Mouse (Mus musculus) heart, embryonic 16.5 days (tissue): ENCODE measurements around the gene Rasgrp2. TPM values are rescaled to one million over a fixed set of nuclear protein-coding genes. Genes with fewer than 3 reads are reported as not detected.

ENCODE experiments used
- ATAC-seq: fragments of 200-750 bp; cut with Nextera tagmentation; replicated peaks from 2 replicates; pipeline ENCODE4 v1.8.0; 2017; ENCODE audit warnings: moderate number of reproducible peaks; ENCODE audit not compliant: insufficient read depth, low FRiP score; ENCODE audit errors: extremely low read depth
- H3K27ac ChIP-seq: fragments of 300-500 bp; sonication (generic); 2 replicates; pipeline ENCODE4 v1.5.1; 2014; ENCODE audit warnings: mild to moderate bottlenecking, low read length, control low read depth, moderate library complexity
- H3K27me3 ChIP-seq: fragments of 300-500 bp; sonication (generic); 2 replicates; pipeline ENCODE4 v1.6.1; 2014; ENCODE audit warnings: low read length, mixed read lengths; ENCODE audit not compliant: control insufficient read depth, insufficient read depth
- H3K36me3 ChIP-seq: fragments of 300-500 bp; sonication (generic); 2 replicates; pipeline ENCODE4 v1.6.1; 2014; ENCODE audit not compliant: control insufficient read depth, insufficient read depth
- H3K4me1 ChIP-seq: fragments of 300-500 bp; sonication (generic); 2 replicates; pipeline ENCODE4 v1.6.1; 2014; ENCODE audit warnings: low read length, mixed read lengths; ENCODE audit not compliant: control insufficient read depth, insufficient read depth
- H3K4me2 ChIP-seq: fragments of 300-500 bp; sonication (generic); 2 replicates; pipeline ENCODE4 v1.6.1; 2014; ENCODE audit warnings: low read depth, mild to moderate bottlenecking, control low read depth, low read length
- H3K4me3 ChIP-seq: fragments of 300-500 bp; sonication (generic); 2 replicates; pipeline ENCODE4 v1.5.1; 2014; ENCODE audit warnings: mild to moderate bottlenecking, control low read depth, low read length
- H3K9ac ChIP-seq: fragments of 300-500 bp; sonication (generic); 2 replicates; pipeline ENCODE4 v1.6.1; 2014; ENCODE audit warnings: low read length, control low read depth
- H3K9me3 ChIP-seq: fragments of 300-500 bp; sonication (generic); replicated peaks from 2 replicates; pipeline ENCODE4 v1.6.1; 2016; ENCODE audit warnings: low read length; ENCODE audit not compliant: control insufficient read depth
- WGBS: fragments of 180-500 bp; shearing (Covaris S2); extraction: QIAGEN DNeasy Blood & Tissue Kit; methylation state at CpG from one replicate; pipeline ENCODE4 v1.1.7; 2014; 5-methylcytosine and 5-hydroxymethylcytosine counted together
- polyA plus RNA-seq: library from polyadenylated mRNA; unstranded; fragments of >200 nt; fragmentation: Nextera tagmentation; extraction: Ambion mirVana; gene quantifications from 2 replicates; pipeline ENCODE4 v1.2.1, GENCODE M21; 2015

Rasgrp2 gene
- polyA plus RNA-seq, 1 experiment from 2014 or later: 69.8 TPM

DNA sequence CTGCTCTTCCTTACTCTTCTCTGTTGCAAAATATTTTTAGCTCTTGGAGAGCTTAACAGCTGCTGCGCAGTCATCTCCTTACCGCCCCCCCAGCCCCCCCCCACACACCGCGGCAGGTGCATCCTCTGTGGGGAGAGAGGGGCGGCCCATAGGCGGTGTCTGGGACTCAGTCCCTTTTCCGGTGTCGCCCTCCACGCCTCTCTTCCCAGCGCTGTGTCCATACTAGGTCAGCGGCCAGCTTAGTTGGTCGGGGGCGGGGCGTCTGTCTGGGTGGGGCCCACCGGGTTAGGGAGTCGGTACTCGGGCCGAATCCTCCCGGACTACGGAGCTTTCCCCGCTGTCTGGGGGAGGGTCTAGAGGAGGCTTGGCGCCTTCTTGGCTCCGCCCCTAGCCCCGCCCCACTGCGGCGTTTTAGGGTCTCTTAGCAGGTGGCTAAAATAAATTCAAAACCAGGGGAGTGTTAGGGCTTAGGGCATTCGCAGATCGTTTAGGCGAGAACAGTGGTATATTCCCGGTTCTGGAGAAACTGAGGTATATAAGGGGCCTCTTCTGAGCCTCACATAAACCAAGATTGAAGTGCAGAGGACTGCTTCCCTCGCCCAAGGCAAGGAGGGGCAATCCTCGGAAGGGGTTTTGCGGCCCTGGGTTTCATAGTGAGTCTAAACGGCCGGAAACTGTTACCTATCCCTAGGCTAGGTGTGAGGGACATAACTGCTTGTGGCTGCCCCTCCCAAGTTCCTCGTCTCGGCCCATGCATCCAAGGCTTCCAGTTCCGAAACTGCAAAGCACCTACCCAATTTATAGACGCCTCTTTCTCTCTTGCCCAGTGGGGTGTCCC lies 474 bp upstream of the Rasgrp2 start:
- H3K9me3 ChIP-seq: no peaks in the 10 kb centered on the region
- H3K36me3 ChIP-seq: peaks cover 7% of the 10 kb centered on the region
- no peaks in the 10 kb centered on the region for H3K27me3 ChIP-seq
- peaks cover 27% of the 10 kb centered on the region for H3K4me1 ChIP-seq
- peak overlapping the region; percentile 61 for H3K9ac ChIP-seq
- peak overlapping the region; percentile 77 for H3K27ac ChIP-seq
- peak overlapping the region; percentile 59 for H3K4me3 ChIP-seq
- ATAC-seq: peak; percentile 50
- WGBS: under 1% methylated on average over 39 of the region's 39 CpGs
- H3K4me2 ChIP-seq: peak overlapping the region; percentile 74

DNA sequence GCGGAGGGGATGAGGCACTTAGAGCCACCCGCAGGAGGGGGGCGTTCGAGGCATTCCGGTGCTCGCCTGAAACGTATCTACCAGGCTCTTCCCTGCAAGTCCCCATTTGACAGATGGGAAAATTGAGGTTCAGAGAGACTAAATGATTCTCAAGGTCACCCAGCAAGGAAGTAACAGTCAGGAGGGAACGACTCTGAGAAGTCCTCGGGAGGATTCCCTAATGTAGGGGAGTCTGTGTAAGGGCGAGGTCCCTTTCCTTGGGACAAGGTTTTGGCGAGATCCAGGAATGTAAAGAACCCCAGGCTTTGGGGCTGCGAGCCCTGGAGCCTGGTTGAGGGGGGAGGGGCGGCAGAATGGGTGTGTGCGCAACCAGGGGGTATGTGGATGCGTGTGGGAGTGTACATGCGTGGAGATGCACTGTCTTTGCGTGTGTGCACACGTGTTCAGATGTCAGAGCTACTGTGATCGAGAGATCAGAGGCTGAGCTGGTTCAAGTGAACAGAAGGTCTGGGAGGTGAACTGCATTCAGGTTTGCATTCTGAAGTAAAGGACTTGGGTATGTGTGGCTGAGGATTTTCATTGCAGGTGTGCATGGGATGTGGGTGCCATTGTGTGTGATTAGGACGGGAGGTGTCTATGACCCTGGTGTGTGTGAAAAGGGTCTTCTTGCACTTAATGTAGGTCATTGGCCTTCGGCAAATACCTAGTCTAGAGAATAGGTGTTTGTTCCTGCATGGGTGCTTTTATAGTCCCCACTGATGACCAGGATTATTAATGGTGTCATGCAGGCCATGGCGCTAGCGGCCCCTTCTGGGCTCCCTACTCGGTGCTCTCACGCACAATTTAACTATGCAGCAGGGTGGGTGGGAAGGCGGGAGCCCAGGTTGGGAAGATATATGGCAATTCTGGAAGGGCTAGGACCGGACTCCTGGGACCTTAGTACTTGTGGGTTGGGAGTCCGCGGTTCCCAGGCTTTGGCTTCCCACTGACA lies 1.3 kb downstream of the Rasgrp2 start:
- Histone ChIP-seq H3K4me3 (peak overlapping the region; percentile 59), H3K27ac (peak overlapping the region; percentile 77), H3K4me1 (peaks cover 27% of the 10 kb centered on the region), H3K4me2 (peak overlapping the region; percentile 74), H3K36me3 (peaks cover 3% of the 10 kb centered on the region; the same call in 1 of the 2 replicates), H3K9ac (peak overlapping the region; percentile 61), H3K27me3 (no peaks in the 10 kb centered on the region), H3K9me3 (no peaks in the 10 kb centered on the region)
- no peak for ATAC-seq
- WGBS: 3% methylated on average over 29 of the region's 29 CpGs

DNA sequence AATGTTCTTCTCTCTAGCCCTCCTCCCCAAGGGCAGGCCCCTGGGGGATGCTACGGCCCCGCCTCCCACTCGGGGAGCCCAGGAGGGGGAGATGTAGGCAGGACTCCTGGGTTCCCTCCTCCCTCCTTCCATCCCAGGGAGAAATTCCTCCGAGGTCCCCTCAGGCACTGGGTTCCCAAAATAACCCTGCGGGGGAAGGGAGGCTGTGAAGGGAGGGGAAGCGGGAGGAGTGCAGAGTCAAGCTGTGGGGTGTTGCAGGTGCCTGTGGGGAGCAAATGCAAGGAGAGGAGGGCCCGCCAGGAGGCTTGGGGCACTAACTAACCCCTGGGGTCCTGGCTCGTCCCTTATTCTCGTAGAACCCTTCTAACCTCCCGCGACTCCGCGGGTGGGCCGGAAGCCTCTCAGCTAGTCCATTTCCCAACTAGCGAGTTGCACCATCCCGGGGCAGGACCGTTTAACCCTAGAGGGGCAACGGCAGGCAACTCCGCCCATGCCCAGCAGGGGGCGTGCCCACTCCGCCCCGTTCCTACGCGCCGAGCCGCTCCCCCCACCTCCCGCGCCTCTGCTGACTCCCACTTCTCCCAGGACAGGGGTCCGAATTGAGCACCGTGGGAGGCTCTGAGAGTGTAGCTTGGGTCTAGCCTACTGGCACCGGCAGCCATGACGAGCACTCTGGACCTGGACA lies 2.1 kb downstream of the Rasgrp2 start:
- Histone ChIP-seq H3K27me3 (no peaks in the 10 kb centered on the region), H3K27ac (peak overlapping the region; percentile 61; the same call in 1 of the 2 replicates), H3K36me3 (peaks cover 2% of the 10 kb centered on the region; the same call in 1 of the 2 replicates), H3K9me3 (no peaks in the 10 kb centered on the region), H3K4me2 (peak overlapping the region; percentile 74), H3K4me1 (peaks cover 27% of the 10 kb centered on the region), H3K4me3 (peak overlapping the region; percentile 59), H3K9ac (peak overlapping the region; percentile 61)
- WGBS: under 1% methylated on average over 32 of the region's 32 CpGs
- ATAC-seq: peak; percentile 29

DNA sequence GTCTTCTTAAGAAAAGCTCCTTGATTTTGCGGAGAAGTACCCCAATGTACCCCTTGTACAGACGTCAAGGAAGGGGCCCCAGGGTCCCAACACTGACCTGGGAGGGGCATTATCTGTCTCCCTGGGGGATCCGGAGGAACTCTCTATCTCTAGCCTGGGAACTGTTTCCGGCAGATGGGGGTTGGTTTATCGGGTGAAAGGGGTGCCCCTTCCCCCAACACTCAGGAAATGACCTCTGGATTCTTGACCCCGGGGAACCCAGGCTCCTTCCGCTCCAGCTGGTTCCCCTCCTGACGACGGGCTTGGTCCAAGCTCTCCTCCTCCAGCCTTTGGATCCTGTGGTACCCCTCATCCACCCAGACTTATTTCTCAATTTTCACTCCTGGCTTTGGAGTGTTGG lies 2.8 kb downstream of the Rasgrp2 start:
- Histone ChIP-seq H3K27me3 (no peaks in the 10 kb centered on the region), H3K4me2 (peak overlapping the region; percentile 74), H3K9ac (peak overlapping the region; percentile 61), H3K9me3 (no peaks in the 10 kb centered on the region), H3K27ac (peak overlapping the region; percentile 33; the same call in 1 of the 2 replicates), H3K4me3 (peak overlapping the region; percentile 59), H3K4me1 (peaks cover 27% of the 10 kb centered on the region), H3K36me3 (no peaks in the 10 kb centered on the region)
- ATAC-seq: no peak
- 10% methylated on average over 9 of the region's 9 CpGs for WGBS

DNA sequence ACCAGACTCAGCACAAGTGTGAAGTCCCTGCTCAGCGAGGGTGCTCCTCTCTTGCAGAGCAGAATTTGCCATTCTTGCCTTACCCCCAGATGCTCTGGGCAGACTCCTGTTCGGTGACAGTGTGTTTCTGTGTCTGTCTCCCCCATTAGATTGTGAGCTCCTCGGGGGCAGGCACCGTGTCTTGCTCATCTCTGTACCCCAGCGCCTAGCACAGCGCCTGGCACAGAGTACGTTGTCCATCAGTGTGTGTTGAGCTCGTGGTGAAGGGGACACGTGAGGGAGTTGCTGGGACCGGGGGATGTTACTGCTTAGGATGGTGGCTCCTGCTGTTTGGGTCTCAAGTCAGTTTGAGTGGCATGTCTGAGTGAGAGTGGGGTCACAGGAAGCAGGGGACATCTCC lies 4.7 kb downstream of the Rasgrp2 start:
- peaks cover 21% of the 10 kb centered on the region for H3K4me1 ChIP-seq
- no peak overlapping the region for H3K4me2 ChIP-seq

DNA sequence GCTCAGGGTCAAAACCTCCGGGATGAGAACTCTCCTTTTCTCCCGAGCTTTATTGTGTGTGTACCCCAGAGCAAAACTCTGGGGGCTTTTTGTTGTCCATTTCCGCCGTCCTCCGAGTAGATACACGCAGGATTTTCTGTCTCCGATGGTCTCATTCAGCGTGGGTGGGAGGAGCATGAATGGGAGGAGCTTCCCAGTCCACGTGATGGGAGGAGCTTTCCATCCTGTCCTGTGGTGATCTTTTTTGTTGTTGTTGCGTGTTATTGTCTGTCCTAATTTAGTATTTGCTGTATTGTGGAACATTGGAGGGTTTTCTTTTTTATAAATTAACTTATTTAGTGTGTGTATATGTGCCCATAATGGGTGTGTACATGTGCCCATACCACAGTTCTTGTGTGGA lies 6.3 kb downstream of the Rasgrp2 start:
- H3K4me3 ChIP-seq: no peak overlapping the region
- 74% methylated on average over 10 of the region's 10 CpGs for WGBS
- no peaks in the 10 kb centered on the region for H3K27me3 ChIP-seq
- ATAC-seq: no peak
- H3K4me1 ChIP-seq: peaks cover 16% of the 10 kb centered on the region
- H3K27ac ChIP-seq: no peak overlapping the region
- H3K9ac ChIP-seq: no peak overlapping the region
- no peaks in the 10 kb centered on the region for H3K36me3 ChIP-seq
- no peaks in the 10 kb centered on the region for H3K9me3 ChIP-seq
- no peak overlapping the region for H3K4me2 ChIP-seq

More for the DNA sequence above, 4.7 kb downstream of the Rasgrp2 start:
- Histone ChIP-seq H3K4me3 (no peak overlapping the region), H3K36me3 (no peaks in the 10 kb centered on the region), H3K27ac (no peak overlapping the region), H3K27me3 (no peaks in the 10 kb centered on the region), H3K9ac (no peak overlapping the region), H3K9me3 (no peaks in the 10 kb centered on the region)
- ATAC-seq: no peak
- WGBS: 83% methylated on average over 10 of the region's 10 CpGs

DNA sequence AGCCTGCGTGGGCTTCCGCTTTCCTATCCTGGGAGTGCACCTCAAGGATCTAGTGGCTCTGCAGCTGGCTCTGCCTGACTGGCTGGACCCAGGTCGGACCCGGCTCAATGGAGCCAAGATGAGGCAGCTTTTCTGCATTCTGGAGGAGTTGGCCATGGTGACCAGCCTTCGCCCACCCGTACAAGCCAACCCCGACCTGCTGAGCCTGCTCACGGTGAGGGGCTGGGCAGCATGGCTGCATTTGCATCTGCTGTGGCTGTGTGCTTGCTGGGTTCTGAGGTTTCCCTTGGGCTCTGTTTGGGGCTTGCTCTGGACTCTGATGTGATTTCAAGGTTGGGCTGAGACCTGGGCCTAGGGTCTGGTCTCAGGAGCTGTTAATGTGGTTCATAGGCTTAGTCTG lies 8.0 kb downstream of the Rasgrp2 start:
- Histone ChIP-seq H3K27me3 (no peaks in the 10 kb centered on the region), H3K27ac (no peak overlapping the region), H3K4me2 (no peak overlapping the region), H3K9me3 (no peaks in the 10 kb centered on the region), H3K9ac (no peak overlapping the region), H3K4me1 (peaks cover under 1% of the 10 kb centered on the region), H3K36me3 (no peaks in the 10 kb centered on the region), H3K4me3 (no peak overlapping the region)
- 81% methylated on average over 8 of the region's 8 CpGs for WGBS
- no peak for ATAC-seq

DNA sequence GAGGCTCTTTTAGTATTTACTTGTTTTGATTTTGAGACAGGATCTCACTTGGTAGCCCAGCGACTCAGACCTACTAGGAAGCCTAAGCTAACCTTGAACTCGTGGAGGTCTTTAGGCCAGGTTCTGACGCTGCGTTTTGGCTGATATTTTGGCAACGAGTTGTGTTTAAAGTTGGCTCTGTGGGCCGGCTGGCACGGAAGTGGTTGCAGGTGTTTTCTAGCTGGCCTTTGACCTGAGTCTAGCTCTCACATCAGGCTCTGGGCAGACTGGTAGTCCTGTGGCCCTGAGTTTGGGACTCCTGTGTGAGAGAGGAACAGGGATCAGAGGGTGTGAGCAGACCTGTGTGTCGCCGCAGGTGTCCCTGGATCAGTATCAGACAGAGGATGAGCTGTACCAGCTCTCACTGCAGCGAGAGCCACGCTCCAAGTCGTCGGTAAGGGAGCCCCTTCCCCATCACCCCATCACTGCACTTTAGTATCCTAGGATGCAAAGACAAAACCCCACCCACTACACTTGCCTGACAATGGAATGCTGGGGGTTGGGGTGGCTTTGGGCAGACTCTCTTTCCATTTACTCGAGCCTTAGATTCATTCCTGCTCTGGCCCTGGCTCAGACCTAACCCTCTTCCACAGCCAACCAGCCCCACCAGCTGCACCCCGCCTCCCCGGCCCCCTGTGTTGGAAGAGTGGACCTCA lies 8.8 kb downstream of the Rasgrp2 start:
- ATAC-seq: no peak
- no peak overlapping the region for H3K4me3 ChIP-seq
- no peak overlapping the region for H3K9ac ChIP-seq
- 68% methylated on average over 16 of the region's 16 CpGs for WGBS
- H3K9me3 ChIP-seq: no peaks in the 10 kb centered on the region
- H3K27me3 ChIP-seq: no peaks in the 10 kb centered on the region
- H3K4me1 ChIP-seq: no peaks in the 10 kb centered on the region
- H3K27ac ChIP-seq: no peak overlapping the region
- H3K4me2 ChIP-seq: no peak overlapping the region
- H3K36me3 ChIP-seq: no peaks in the 10 kb centered on the region
